Mouse (Mus musculus) right cerebral cortex, postnatal 36 days (tissue): ENCODE measurements around the gene Kcne1.
A peak's percentile ranks its signal among the peaks of the same experiment; 100 is the strongest.

Experiments
- DNase-seq, 2 experiments: peaks; one replicate each; pipeline ENCODE4 v3.0.0; 2022; ENCODE audit warnings: low spot score in 2 of 2, mixed read lengths in 1 of 2

Gene Kcne1

GRCm38 (mm10) chr16:92359229-92359628 is at the start of gene Kcne1:
Kcne1 (minus strand) TSS chr16:92359468.
- no peak for DNase-seq

GRCm38 (mm10) chr16:92407883-92408282 is 48.6 kb upstream of the Kcne1 start:
- no peak for DNase-seq

GRCm38 (mm10) chr16:92404141-92404540 is 44.9 kb upstream of the Kcne1 start:
- DNase-seq, result no peak

GRCm38 (mm10) chr16:92403069-92403468 is 43.8 kb upstream of the Kcne1 start:
- no peak for DNase-seq

GRCm38 (mm10) chr16:92402216-92402615 is 42.9 kb upstream of the Kcne1 start:
- DNase-seq, result no peak

- no peak for DNase-seq
Measured at GRCm38 (mm10) chr16:92401206-92401605, 41.9 kb upstream of the Kcne1 start.

- peak; percentile 60 to 67 for DNase-seq
Measured at GRCm38 (mm10) chr16:92399490-92400458, 40.5 kb upstream of the Kcne1 start.

GRCm38 (mm10) chr16:92398574-92399118 is 39.4 kb upstream of the Kcne1 start:
- no peak for DNase-seq

GRCm38 (mm10) chr16:92397745-92398573 is 38.7 kb upstream of the Kcne1 start:
- no peak for DNase-seq

GRCm38 (mm10) chr16:92393732-92394131 is 34.5 kb upstream of the Kcne1 start:
- DNase-seq, result no peak

- no peak for DNase-seq
Measured at GRCm38 (mm10) chr16:92387692-92388091, 28.4 kb upstream of the Kcne1 start.

- DNase-seq, result no peak
Measured at GRCm38 (mm10) chr16:92385062-92385461, 25.8 kb upstream of the Kcne1 start.

GRCm38 (mm10) chr16:92383412-92383811 is 24.1 kb upstream of the Kcne1 start:
- no peak for DNase-seq

- DNase-seq, result peak; percentile 66 to 71
Measured at GRCm38 (mm10) chr16:92382508-92382907, 23.2 kb upstream of the Kcne1 start.

- DNase-seq, result no peak
Measured at GRCm38 (mm10) chr16:92381092-92381491, 21.8 kb upstream of the Kcne1 start.

GRCm38 (mm10) chr16:92376976-92377375 is 17.7 kb upstream of the Kcne1 start:
- no peak for DNase-seq

- DNase-seq, result no peak
Measured at GRCm38 (mm10) chr16:92371623-92372022, 12.4 kb upstream of the Kcne1 start.

- no peak for DNase-seq
Measured at GRCm38 (mm10) chr16:92369260-92369659, 10.0 kb upstream of the Kcne1 start.

- no peak for DNase-seq
Measured at GRCm38 (mm10) chr16:92365477-92365876, 6.2 kb upstream of the Kcne1 start.

GRCm38 (mm10) chr16:92360711-92361110 is 1.4 kb upstream of the Kcne1 start:
- DNase-seq, result no peak

- no peak for DNase-seq
Measured at GRCm38 (mm10) chr16:92358734-92359133, 534 bp downstream of the Kcne1 start.

GRCm38 (mm10) chr16:92357566-92357965 is 1.7 kb downstream of the Kcne1 start:
- no peak for DNase-seq
